Mouse (Mus musculus): Measurements from ENCODE around the gene Stk40.
A peak's percentile ranks its signal among the peaks of the same experiment; 100 is the strongest.
"Not testable (repeated sequence)": the region's sequence is repeated elsewhere in the genome, so short reads cannot be mapped to it uniquely, and the experiment has no call there.

The Stk40 gene

GRCm38 (mm10) chr4:126103590-126104068, at the start of gene Stk40:
Stk40 (plus strand) TSS chr4:126103957.
- peak; percentile 96 for DNase-seq (ENCODE audit: low spot score)

DNA sequence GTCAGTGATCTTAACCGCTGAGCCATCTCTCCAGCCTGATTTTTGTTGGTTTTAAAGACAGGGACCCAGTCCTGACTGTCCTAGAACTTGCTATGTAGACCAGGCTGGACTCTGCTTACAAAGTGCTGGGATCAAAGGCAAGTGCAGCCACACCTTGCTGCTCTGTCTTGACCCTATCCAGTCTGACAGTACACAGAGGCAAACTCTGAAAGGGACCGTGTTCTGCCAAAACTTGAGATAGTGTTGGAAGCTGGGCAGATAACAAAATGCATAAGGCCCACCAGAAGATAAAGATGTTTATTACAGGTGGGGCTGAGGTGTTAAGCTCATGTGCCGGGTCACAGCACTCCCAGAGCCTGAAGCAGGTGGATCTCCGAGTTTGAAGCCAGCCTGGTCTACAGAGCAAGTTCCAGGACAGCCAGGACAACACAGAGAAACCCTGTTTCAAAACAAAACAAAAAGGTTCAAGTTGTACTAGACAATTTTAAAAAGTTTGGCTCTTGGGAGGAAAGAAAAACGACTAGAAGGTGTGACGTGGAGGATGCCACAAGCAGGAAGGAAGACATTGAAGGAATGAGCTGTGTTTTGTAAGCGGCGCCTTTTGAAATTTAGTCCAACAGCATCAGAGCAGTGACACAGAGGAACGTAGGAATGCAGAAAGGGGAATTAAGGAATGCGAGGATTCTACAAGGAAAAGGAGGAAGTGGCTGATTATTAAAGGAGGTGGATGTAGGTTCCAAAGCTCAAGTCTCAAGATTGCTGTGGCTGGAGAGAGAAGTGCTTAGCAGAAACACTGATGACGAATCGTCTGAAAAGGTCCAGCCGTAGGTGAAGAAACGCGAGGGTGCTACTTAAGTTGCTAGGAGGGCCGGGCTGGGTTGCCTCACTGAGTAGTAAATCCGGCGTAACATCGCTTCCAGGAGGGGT, 46.3 kb upstream of the Stk40 start:
- DNase-seq (ENCODE audit: low spot score): no peak

DNA sequence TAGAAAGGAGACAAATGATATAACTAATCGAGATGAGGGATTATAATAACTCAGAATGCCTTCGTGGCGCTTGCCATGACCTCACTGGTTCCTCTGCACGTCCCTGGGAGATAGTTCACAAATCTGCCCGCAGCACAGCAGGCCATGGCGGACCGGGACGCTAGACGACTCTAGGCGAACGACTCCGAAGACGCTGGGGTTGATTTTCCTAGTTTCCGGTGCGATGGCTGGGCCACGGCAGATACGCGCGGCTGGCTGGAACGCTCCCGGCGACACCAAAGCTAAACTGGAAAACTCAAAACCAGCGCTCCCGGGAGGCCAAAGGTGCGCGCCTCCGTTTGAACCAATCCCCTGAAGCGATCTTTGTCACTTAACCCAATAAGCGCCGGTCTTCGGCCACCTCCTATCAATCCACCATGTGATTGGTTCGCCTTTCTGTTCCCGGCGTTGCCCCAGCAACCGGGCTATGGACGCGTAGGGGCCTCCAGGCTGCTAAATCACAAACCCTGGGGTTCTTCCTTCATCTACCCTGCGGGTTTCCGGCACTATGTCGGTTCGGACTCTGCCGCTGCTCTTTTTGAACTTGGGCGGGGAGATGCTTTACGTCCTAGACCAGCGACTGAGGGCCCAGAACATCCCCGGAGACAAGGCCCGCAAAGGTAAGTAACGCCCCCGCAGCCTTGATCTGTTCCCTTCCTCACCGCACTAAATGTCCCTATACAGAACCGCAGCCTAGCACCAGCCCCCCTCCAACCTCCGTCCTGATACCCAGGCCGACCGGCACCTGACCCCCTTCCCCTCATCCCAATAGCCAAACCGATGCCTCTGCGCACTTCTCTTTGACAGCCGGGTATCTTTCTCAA, 45.4 kb upstream of the Stk40 start, which contains the start of gene Oscp1:
TSS of gene Oscp1 (plus strand) at position 432 of the 863 bp plus-strand sequence.
- peak; percentile 86 for DNase-seq (ENCODE audit: low spot score)

- DNase-seq (ENCODE audit: low spot score): no peak
Observed at GRCm38 (mm10) chr4:126058997-126059362, 44.8 kb upstream of the Stk40 start.

DNA sequence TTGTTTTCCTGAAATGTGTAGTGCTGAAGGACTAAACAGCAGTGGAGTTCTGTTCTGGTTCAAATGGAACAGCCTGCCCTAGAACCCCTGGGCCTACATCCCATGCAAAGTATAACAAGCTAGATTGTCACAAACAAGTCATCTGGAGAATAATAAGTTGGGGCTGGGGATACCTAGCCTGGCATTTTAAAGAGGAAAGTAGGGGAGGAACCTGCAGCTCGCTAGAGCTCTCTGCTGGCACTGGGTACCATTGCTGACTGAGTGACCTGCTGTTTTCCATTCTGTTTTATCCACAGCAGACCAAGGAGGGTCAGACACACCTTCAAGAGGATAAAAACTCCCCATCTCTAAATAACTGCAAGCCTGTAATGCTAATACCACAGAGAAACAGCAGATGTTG, 40.9 kb upstream of the Stk40 start:
- no peak for DNase-seq (ENCODE audit: low spot score)

GRCm38 (mm10) chr4:126065241-126065640, 38.5 kb upstream of the Stk40 start:
- peak; percentile 29 for DNase-seq (ENCODE audit: low spot score)

- no peak for DNase-seq (ENCODE audit: low spot score)
Observed at GRCm38 (mm10) chr4:126067401-126068077, 36.2 kb upstream of the Stk40 start.

DNA sequence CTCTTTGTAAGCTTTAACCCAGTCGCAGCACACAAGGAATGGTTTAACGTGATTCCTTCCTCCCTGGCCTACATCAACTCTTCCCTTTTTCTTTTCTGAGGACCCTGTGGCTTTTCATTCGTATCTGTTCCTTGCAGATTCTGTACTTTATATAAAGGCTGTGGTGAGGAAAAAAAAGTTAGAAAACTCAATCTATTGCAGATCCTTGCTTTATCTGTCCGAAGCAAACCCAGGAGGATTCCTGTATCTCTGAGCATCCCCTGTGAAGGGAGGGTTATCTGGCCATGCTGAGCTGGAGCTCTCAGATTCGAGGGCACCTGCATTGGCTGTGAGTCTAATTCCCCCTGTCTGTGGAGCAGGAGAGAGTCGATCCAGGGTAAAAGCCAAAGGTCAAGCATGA, 34.9 kb upstream of the Stk40 start:
- DNase-seq (ENCODE audit: low spot score): no peak

DNA sequence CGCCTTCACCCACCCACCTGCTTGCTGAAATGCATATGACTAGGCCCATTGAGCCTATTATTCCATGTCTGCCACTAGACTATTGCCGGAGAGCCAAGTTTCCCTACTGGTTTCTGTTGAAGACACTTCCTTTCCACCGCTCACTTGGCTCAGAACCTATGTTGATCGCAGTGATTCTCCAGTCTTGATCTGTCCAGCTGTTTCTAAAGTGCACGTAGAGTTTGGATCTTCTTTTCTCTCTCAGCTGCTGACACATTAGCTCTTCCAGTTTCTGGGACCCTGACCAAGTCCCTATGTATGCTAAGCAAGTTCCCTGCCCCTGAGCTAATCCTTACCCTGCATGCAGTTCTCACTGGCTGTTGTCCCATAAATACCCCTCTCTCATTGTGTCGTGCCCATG, 25.9 kb upstream of the Stk40 start:
- no peak for DNase-seq (ENCODE audit: low spot score)

GRCm38 (mm10) chr4:126079266-126079665, 24.5 kb upstream of the Stk40 start:
- peak; percentile 49 for DNase-seq (ENCODE audit: low spot score)

DNA sequence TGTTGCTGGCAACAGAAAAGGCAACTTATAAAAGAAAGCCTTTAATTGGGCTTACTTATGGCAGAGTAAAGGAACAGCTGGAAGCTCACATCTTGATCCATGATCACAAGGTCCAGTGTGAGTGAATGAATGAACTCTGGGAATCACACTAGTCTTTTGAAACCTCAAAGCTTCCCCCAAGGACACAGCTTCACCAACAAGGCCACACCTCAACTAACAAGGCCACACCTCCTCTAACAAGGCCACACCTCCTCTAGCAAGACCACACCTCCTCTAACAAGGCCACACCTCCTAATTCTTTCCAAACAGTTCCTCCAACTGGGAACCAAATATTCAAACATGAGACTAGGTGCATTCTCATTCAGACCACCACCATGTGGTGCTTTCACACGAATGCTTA, 22.2 kb upstream of the Stk40 start:
- DNase-seq (ENCODE audit: low spot score): no peak

GRCm38 (mm10) chr4:126083021-126083420, 20.7 kb upstream of the Stk40 start:
- DNase-seq (ENCODE audit: low spot score): no peak

DNA sequence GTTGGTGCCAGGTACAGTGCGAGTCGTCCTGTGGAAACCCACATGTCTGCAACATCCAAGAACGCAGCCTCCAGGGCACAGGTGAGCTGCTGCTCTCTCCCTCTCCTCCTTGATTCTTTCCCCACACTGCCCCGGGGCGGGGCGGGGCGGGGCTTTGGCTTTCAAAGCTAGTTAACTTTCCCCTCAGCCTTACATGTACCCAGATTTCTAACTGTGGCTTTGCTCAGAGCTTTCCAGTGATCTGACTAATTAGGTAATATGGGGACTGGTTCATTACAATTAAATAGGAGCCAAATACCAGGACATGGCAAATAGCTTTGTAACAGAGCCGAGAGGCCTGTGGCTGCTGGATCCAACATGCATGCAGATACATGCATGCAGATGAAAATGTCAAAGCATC, 19.4 kb upstream of the Stk40 start:
- DNase-seq (ENCODE audit: low spot score): no peak

DNA sequence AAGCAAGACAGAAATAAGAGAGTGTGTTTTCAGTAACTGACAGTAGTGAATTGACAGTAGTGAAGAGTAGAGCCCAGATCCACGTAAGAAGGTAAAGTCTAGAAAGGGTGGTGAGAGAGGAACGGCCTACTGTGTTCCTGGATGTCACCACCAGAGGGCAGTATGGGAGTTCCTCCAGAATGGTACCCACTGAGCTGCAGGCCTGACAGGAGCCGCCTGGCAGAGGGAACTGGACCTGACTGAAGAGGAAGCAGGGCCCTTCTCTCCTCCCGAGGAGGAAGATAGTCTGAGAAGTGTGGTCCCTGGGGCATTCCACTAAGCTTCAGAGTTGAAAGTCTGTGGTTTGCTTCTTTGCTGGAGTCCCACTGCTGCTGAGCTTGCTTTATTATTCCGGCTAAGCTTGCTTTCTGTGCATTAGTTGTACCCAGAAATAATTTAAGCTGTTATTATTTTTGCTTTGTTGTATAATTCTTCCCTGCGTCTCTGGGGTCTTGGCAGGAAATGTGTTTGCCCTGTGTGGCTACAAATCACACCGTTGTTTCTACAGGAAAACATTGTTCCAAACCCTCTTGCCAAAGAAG, 17.7 kb upstream of the Stk40 start:
- DNase-seq (ENCODE audit: low spot score): peak; percentile 75

DNA sequence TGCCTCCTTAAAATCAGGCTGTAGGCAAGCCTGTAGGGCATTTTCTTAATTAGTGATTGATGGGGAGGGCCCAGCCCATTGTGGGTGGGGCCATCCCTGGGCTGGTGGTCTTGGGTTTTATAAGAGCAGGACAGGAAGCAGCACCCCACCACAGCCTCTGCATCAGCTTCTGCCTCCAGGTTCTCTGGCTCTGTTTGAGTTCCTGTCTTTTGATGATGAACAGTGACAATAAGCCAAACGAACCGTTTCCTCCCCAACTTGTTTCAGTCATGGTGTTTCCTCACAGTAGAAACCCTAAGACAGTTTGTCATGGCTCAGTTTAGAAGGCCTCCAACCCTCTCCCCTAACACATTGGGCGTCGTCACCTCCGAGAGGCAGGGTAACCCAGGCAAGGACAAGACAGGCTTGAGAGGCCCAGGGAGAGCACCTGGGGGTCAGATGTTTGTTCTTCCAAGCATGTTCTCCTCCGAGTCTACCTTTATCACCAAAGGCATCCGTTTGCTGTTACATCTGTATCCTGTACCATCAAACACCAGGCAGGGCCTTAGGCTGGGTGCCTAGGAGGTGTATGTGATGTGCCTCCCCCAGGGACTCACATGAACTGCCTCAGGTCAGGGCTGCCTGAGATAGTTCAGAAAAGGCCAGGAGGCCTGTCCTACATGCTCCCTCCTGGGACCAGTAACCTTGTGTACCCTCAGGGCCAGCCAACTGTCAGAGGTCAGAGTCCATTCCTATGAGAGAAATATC, 13.5 kb upstream of the Stk40 start:
- DNase-seq (ENCODE audit: low spot score): no peak

DNA sequence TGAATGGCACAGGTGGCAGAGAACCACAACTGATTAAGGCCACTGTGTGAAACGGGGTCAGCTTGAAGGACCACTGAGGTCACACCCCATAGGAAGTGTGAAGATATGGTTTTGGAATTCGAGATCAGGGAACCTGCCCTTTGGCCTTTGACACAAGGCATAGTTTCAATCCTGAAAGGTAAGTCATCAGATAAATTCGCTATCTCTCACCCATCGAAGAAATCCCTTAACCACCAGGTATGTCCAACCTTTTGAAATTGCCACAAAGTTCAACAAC, 13.0 kb upstream of the Stk40 start:
- no peak for DNase-seq (ENCODE audit: low spot score)

- no peak for DNase-seq (ENCODE audit: low spot score)
Observed at GRCm38 (mm10) chr4:126091873-126092272, 11.9 kb upstream of the Stk40 start.

DNA sequence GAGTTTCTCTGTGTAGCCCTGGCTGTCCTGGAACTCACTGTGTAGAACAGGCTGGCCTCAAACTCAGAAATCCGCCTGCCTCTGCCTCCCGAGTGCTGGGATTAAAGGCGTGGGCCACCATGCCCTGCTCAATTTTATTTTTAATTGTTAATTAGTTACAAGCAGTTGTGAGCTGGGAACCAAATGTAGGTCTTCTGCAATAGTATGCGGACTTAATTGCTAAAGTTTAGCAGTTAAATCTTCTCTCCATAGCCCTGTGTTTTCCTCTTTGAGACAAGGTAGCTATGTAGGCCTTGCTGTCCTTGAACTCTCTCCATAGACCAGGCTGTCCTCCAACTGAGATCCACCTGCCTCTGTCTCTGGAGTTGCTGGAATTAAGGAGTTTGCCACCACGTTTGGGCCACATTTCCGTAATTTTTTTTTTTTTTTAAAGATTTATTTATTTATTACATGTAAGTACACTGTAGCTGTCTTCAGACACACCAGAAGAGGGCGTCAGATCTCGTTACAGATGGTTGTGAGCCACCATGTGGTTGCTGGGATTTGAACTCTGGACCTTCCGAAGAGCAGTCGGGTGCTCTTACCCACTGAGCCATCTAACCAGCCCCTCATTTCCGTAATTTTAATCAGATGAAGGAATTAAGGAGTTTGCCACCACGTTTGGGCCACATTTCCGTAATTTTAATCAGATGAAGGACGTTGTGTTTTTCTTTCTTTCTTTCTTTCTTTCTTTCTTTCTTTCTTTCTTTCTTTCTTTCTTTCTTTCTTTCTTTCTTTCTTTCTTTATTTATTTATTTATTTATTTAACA, 7.9 kb upstream of the Stk40 start:
- DNase-seq (ENCODE audit: low spot score): not testable (repeated sequence)

DNA sequence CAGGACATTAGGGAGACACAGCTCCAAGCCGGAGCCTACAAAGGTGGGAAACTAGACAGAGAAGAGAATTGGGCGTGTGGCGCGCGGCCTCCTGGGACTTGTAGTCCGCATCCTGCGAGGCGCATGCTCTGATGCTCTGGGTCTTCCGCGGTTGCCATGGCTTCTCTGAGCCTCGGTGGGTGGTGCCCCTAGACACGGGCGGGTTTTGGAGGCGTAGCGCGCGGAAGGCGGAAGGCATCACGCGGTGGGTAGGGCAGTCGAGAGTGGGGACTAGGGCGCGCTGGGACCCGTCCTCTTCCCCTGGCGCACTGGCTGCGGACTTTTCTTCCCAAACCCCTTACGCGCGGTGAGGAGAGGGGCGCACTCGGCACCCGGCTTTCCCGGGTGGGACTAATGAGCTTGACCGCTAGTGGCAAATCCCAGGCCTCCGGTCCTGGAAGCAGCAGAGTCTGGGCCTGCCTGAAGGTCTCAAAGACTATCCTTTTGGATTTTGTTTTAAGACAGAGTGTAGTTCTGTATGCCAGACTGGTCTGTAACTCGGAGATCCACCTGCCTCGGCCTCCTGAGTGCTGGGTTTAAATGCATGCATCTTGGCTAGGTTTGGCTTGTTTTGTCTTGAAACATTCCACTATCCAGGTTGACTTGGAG, 7.2 kb upstream of the Stk40 start, which contains the start of gene Lsm10:
TSS of gene Lsm10 (plus strand) at position 160 of the 648 bp plus-strand sequence.
- peak; percentile 94 for DNase-seq (ENCODE audit: low spot score)
